Mouse (Mus musculus): Measurements from ENCODE around the gene Abhd4.

DNA sequence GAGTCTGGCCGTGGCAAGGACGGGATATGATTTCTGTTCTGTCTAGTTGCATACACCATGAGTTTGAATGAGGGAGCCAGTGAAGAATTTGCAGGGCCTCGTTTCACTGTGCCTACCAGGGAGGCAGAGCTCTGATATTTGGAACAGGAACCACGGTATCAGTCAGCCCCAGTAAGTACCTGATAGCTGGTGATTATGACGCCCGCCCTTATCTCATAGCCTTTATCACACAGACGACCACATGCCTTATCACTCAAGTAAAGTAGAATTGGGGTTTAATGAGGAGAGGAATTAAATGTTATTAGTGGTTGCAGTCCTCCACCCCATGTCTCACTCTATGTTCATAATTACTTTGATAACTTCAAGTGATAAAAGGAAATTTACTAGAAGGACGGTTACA, 49.7 kb upstream of the Abhd4 start:
- no peak for TF ChIP-seq CTCF (IDR thresholded peaks at IDR 0.05; ENCODE audit: control insufficient read depth, insufficient read depth, insufficient read length)
- no peak for TF ChIP-seq MAX (IDR thresholded peaks at IDR 0.05)
- TF ChIP-seq MYOD1 (IDR thresholded peaks at IDR 0.05; ENCODE audit: control insufficient read depth, insufficient read length, low read depth) = no peak

Data from C2C12 (cell line).